Mouse (Mus musculus) ES-E14 (cell line): ENCODE results near the gene Tldc1. TPM values are rescaled to one million over a fixed set of nuclear protein-coding genes. Genes with fewer than 3 reads are reported as not detected.

ENCODE experiments used
- DNase-seq: peaks from one replicate; pipeline ENCODE4 v3.0.0-alpha.2; 2013; ENCODE audit warnings: low read depth, low spot score
- H3K27ac ChIP-seq: 2 replicates; pipeline ENCODE4 v1.5.1; 2012; ENCODE audit warnings: low read depth, mild to moderate bottlenecking, low read length, moderate library complexity, mixed read lengths; ENCODE audit not compliant: poor library complexity, insufficient read depth, severe bottlenecking
- H3K36me3 ChIP-seq: 2 replicates; pipeline ENCODE4 v1.6.1; 2012; ENCODE audit warnings: mild to moderate bottlenecking, low read length, moderate library complexity, mixed read lengths; ENCODE audit not compliant: control insufficient read depth, poor library complexity, insufficient read depth, severe bottlenecking
- H3K4me1 ChIP-seq, 2 experiments: fragments of 150-350 bp in 1 of 2; sonication (generic) in 1 of 2; 2 replicates each; pipeline ENCODE4 v1.6.1; 2012; ENCODE audit warnings: low read length in 2 of 2, mild to moderate bottlenecking in 1 of 2, mixed read lengths in 1 of 2; ENCODE audit not compliant: control insufficient read depth in 2 of 2, insufficient read depth in 2 of 2, poor library complexity in 1 of 2
- H3K4me3 ChIP-seq, 2 experiments: fragments of 150-350 bp in 1 of 2; sonication (generic) in 1 of 2; 2 replicates each; pipeline ENCODE4 v1.5.1; 2012; ENCODE audit warnings: low read length in 2 of 2, low read depth in 1 of 2, mild to moderate bottlenecking in 1 of 2, mixed read lengths in 1 of 2; ENCODE audit not compliant: insufficient read depth in 1 of 2, poor library complexity in 1 of 2, severe bottlenecking in 1 of 2
- H3K9ac ChIP-seq: 2 replicates; pipeline ENCODE4 v1.6.1; 2012; ENCODE audit warnings: low read depth, mild to moderate bottlenecking, low read length, mixed read lengths; ENCODE audit not compliant: poor library complexity, insufficient read depth, severe bottlenecking
- H3K9me3 ChIP-seq: fragments of 150-350 bp; sonication (generic); 2 replicates; pipeline ENCODE4 v1.6.1; 2012; ENCODE audit warnings: low read depth, mild to moderate bottlenecking, low read length; ENCODE audit not compliant: control insufficient read depth, insufficient read depth
- CHD2 ChIP-seq: IDR thresholded peaks from 2 replicates; pipeline ENCODE4 v1.6.1; 2014; ENCODE audit warnings: mild to moderate bottlenecking, low read depth, low read length, inconsistent platforms
- HCFC1 ChIP-seq: IDR thresholded peaks from 2 replicates; pipeline ENCODE4 v1.6.1; 2012; ENCODE audit warnings: low read length, inconsistent platforms, borderline replicate concordance; ENCODE audit not compliant: insufficient read depth
- MAFK ChIP-seq: IDR thresholded peaks from 2 replicates; pipeline ENCODE4 v1.6.1; 2014; ENCODE audit warnings: mild to moderate bottlenecking, low read depth, low read length, inconsistent platforms; ENCODE audit not compliant: insufficient read depth
- ZC3H11A ChIP-seq: IDR thresholded peaks from 2 replicates; pipeline ENCODE4 v1.6.1; 2012; ENCODE audit warnings: low read depth, mild to moderate bottlenecking, inconsistent platforms, low read length, borderline replicate concordance
- ZNF384 ChIP-seq: IDR thresholded peaks from 2 replicates; pipeline ENCODE4 v1.6.1; 2012; ENCODE audit warnings: low read depth, low read length, inconsistent platforms
- in situ Hi-C, 2 experiments: fragments of 600-800 bp; cut with MboI; formaldehyde crosslinking; loops; one replicate each; pipeline ENCODE4 v1.15.1; 2025; ENCODE audit warnings: low sequenced_read_pairs in 2 of 2, inconsistent platforms in 1 of 2; ENCODE audit not compliant: unreplicated experiment in 2 of 2
- total RNA-seq: library from RNA; depleted of rRNA; stranded (reverse); fragments of 300-350 nt; gene quantifications from 2 replicates; pipeline ENCODE4 v1.2.3, GENCODE M21; 2012

Gene Tldc1
- total RNA-seq, 1 experiment: 9.2 TPM

- Histone ChIP-seq H3K9me3 (no peaks in the 10 kb centered on the region), H3K4me1 (peaks cover 0 to 6% of the 10 kb centered on the region in 2 experiments; a peak in 1 of 4 replicates), H3K4me3 (no peak overlapping the region), H3K36me3 (no peaks in the 10 kb centered on the region), H3K27ac (no peak overlapping the region), H3K9ac (no peak overlapping the region)
- in situ Hi-C loops: no loop called here
- no peak for DNase-seq
- TF ChIP-seq HCFC1 (no peak), MAFK (no peak), ZNF384 (no peak)
These were observed 39.9 kb downstream of the Tldc1 start for GRCm38 (mm10) chr8:119738129-119738907.

- Histone ChIP-seq H3K9ac (no peak overlapping the region), H3K4me3 (no peak overlapping the region), H3K4me1 (peaks cover 0 to 6% of the 10 kb centered on the region in 2 experiments; a peak in 1 of 4 replicates), H3K27ac (no peak overlapping the region), H3K9me3 (no peaks in the 10 kb centered on the region), H3K36me3 (no peaks in the 10 kb centered on the region)
- no peak for TF ChIP-seq ZNF384
- TF ChIP-seq CHD2: no peak
- no peak for TF ChIP-seq MAFK
- no peak for TF ChIP-seq HCFC1
- no peak for TF ChIP-seq ZC3H11A
- no peak for DNase-seq
- in situ Hi-C loops: no loop called here
These were observed 40.9 kb downstream of the Tldc1 start for GRCm38 (mm10) chr8:119737093-119737900.

- in situ Hi-C loops: no loop called here
- TF ChIP-seq ZC3H11A: no peak
- no peak for TF ChIP-seq CHD2
- TF ChIP-seq HCFC1: no peak
- TF ChIP-seq MAFK: no peak
- TF ChIP-seq ZNF384: no peak
- Histone ChIP-seq H3K36me3 (no peaks in the 10 kb centered on the region), H3K4me1 (peaks cover 0 to 6% of the 10 kb centered on the region in 2 experiments; a peak in 1 of 4 replicates), H3K9ac (no peak overlapping the region), H3K9me3 (no peaks in the 10 kb centered on the region), H3K27ac (no peak overlapping the region), H3K4me3 (no peak overlapping the region)
- DNase-seq: no peak
These were observed 41.8 kb downstream of the Tldc1 start for GRCm38 (mm10) chr8:119736348-119736917.

GRCm38 (mm10) chr8:119732072-119732471 is 46.1 kb downstream of the Tldc1 start:
- H3K4me3 ChIP-seq: no peak overlapping the region
- in situ Hi-C loops: no loop called here
- H3K36me3 ChIP-seq: no peaks in the 10 kb centered on the region
- no peak overlapping the region for H3K9ac ChIP-seq
- H3K9me3 ChIP-seq: no peaks in the 10 kb centered on the region
- DNase-seq: no peak
- no peak for TF ChIP-seq MAFK
- TF ChIP-seq HCFC1: no peak
- no peak for TF ChIP-seq ZC3H11A
- TF ChIP-seq ZNF384: no peak
- no peak for TF ChIP-seq CHD2
- no peak overlapping the region for H3K27ac ChIP-seq
- peaks cover 0 to 3% of the 10 kb centered on the region in 2 experiments; a peak in 1 of 4 replicates for H3K4me1 ChIP-seq
